Mouse (Mus musculus) heart, embryonic 16.5 days (tissue): Measurements from ENCODE around the gene Enpp5. TPM values are rescaled to one million over a fixed set of nuclear protein-coding genes. Genes with fewer than 3 reads are reported as not detected.
A peak's percentile ranks its signal among the peaks of the same experiment; 100 is the strongest.

Experiments used
- ATAC-seq: fragments of 200-750 bp; cut with Nextera tagmentation; replicated peaks from 2 replicates; pipeline ENCODE4 v1.8.0; 2017; ENCODE audit warnings: moderate number of reproducible peaks; ENCODE audit not compliant: insufficient read depth, low FRiP score; ENCODE audit errors: extremely low read depth
- H3K27ac ChIP-seq: fragments of 300-500 bp; sonication (generic); 2 replicates; pipeline ENCODE4 v1.5.1; 2014; ENCODE audit warnings: mild to moderate bottlenecking, low read length, control low read depth, moderate library complexity
- H3K27me3 ChIP-seq: fragments of 300-500 bp; sonication (generic); 2 replicates; pipeline ENCODE4 v1.6.1; 2014; ENCODE audit warnings: low read length, mixed read lengths; ENCODE audit not compliant: control insufficient read depth, insufficient read depth
- H3K36me3 ChIP-seq: fragments of 300-500 bp; sonication (generic); 2 replicates; pipeline ENCODE4 v1.6.1; 2014; ENCODE audit not compliant: control insufficient read depth, insufficient read depth
- H3K4me1 ChIP-seq: fragments of 300-500 bp; sonication (generic); 2 replicates; pipeline ENCODE4 v1.6.1; 2014; ENCODE audit warnings: low read length, mixed read lengths; ENCODE audit not compliant: control insufficient read depth, insufficient read depth
- H3K4me2 ChIP-seq: fragments of 300-500 bp; sonication (generic); 2 replicates; pipeline ENCODE4 v1.6.1; 2014; ENCODE audit warnings: low read depth, mild to moderate bottlenecking, control low read depth, low read length
- H3K4me3 ChIP-seq: fragments of 300-500 bp; sonication (generic); 2 replicates; pipeline ENCODE4 v1.5.1; 2014; ENCODE audit warnings: mild to moderate bottlenecking, control low read depth, low read length
- H3K9ac ChIP-seq: fragments of 300-500 bp; sonication (generic); 2 replicates; pipeline ENCODE4 v1.6.1; 2014; ENCODE audit warnings: low read length, control low read depth
- H3K9me3 ChIP-seq: fragments of 300-500 bp; sonication (generic); replicated peaks from 2 replicates; pipeline ENCODE4 v1.6.1; 2016; ENCODE audit warnings: low read length; ENCODE audit not compliant: control insufficient read depth
- WGBS: fragments of 180-500 bp; shearing (Covaris S2); extraction: QIAGEN DNeasy Blood & Tissue Kit; methylation state at CpG from one replicate; pipeline ENCODE4 v1.1.7; 2014; 5-methylcytosine and 5-hydroxymethylcytosine counted together
- polyA plus RNA-seq: library from polyadenylated mRNA; unstranded; fragments of >200 nt; fragmentation: Nextera tagmentation; extraction: Ambion mirVana; gene quantifications from 2 replicates; pipeline ENCODE4 v1.2.1, GENCODE M21; 2015

Enpp5 gene
- polyA plus RNA-seq, 1 experiment from 2014 or later: 24.3 TPM

DNA sequence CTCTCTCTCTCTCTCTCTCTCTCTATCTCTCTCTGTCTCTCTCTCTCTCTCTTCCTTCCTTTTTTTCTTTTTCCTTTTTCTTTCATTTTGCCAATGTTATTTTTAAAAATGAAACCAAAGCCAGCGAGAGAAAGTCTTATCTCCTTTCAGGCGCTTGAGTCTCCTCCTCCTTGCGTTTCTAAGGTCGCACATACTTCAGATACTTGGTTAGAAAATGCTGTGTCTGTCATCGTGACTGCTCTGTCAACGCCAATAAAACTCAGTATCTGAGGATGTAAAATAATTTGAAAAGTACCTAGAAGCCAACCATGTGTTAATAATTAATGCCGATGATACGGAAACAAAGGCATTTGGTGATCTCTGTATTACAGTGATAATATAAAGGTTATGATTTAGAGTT is 57.4 kb downstream of the Enpp5 start:
- Histone ChIP-seq H3K4me2 (peak overlapping the region; percentile 60), H3K27ac (no peak overlapping the region), H3K4me1 (peaks cover 11% of the 10 kb centered on the region), H3K9ac (no peak overlapping the region), H3K27me3 (peaks cover 13% of the 10 kb centered on the region), H3K36me3 (no peaks in the 10 kb centered on the region), H3K4me3 (peak overlapping the region; percentile 41), H3K9me3 (no peaks in the 10 kb centered on the region)
- WGBS: 23% methylated on average over 8 of the region's 8 CpGs
- no peak for ATAC-seq

Other genes starting within 250 kb of the Enpp5 start
- 8.9 and 11.0 TPM in 2 replicates for gene Enpp4, start 27.0 kb downstream of the Enpp5 start, polyA plus RNA-seq
- gene Clic5, start 109.8 kb downstream of the Enpp5 start, polyA plus RNA-seq: 16.6 and 17.8 TPM in 2 replicates